Mouse (Mus musculus): ENCODE data around the gene Cavin2. TPM values are rescaled to one million over a fixed set of nuclear protein-coding genes. Genes with fewer than 3 reads are reported as not detected.

Cavin2 gene
- polyA plus RNA-seq, 1 experiment, result 19.0 TPM

DNA sequence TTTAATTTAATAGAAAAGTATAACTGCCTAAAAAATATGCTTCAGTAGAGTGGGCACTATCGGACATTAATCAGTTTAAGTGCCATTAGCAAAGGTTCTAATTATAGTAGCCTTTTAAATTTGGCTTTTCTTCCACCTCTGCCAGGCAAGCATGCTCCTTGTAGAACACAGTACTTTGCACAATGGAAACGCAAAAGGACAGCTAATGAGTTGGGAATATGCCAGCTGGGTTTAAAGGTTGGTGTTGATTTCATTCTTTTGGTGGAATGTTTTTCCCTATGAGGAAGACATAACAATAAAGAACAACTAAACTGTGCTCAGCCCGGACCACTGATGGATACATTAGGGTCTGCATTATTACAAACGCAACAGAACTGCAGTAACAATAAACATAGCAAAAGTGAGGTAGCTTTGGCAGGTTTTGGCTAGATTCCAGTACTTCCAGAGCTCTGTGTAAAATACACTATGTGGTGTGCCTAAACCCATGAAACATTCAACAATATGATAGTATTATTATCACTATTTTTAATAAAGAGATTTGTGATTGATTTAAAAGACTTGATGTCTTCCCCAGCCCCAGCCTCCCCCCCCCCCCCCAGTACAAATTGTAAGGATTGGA, 16.2 kb upstream of the Cavin2 start:
- Histone ChIP-seq H3K4me1 (ENCODE audit: control insufficient read depth, insufficient read depth, insufficient read length) (no peaks in the 10 kb centered on the region), H3K36me3 (ENCODE audit: control insufficient read depth, insufficient read depth, low read length) (no peaks in the 10 kb centered on the region), H3K27ac (ENCODE audit: insufficient read depth, low read length) (no peak overlapping the region), H3K27me3 (ENCODE audit: control insufficient read depth, insufficient read depth, low read length) (no peaks in the 10 kb centered on the region), H3K4me3 (ENCODE audit: extremely low read depth, insufficient read depth, insufficient read length) (no peak overlapping the region)
- WGBS, result 85% methylated on average over 4 of the region's 4 CpGs
- TF ChIP-seq CTCF (IDR thresholded peaks at IDR 0.05; ENCODE audit: extremely low read depth, insufficient read depth, insufficient read length, insufficient replicate concordance) (no peak), POLR2A (IDR thresholded peaks at IDR 0.05; ENCODE audit: low read depth, low read length) (no peak)
- no peak for DNase-seq (ENCODE audit: low read depth in 1 of 2, low spot score in 2 of 2)

DNA sequence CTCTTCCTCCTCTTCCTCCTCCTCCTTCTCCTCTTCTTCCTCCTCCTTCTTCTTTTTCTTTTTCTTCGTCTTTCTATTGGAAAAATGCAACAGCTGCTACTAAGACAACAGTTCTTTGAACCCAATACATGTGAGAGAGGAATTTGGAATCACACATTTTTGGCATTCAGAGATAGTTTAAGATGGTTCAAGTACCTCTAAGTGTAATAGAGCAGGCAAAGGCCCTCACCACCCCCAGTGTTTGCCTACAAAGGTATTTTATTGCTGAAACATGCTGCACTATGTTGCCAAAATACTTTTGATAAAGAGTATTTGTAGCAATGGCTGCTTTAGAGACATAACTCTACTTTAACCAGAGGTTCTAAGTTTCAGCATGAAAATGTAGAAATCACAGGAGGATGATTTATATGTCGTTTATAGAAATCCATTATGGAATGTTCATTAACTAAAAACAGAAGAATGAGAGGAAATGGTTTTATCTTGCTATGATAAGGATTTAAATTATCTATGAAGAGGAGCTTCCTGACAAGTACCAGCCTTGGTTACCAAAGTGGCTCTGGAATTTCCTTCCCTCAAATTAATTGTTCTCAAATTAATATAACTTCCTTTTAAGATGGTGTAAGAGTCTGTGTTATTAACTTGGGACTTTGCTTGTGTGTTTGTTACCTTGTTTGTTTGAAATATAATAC, 10.9 kb upstream of the Cavin2 start:
- TF ChIP-seq CTCF (IDR thresholded peaks at IDR 0.05; ENCODE audit: extremely low read depth, insufficient read depth, insufficient read length, insufficient replicate concordance), result no peak
- TF ChIP-seq POLR2A (IDR thresholded peaks at IDR 0.05; ENCODE audit: low read depth, low read length), result no peak
- no peaks in the 10 kb centered on the region for H3K27me3 ChIP-seq (ENCODE audit: control insufficient read depth, insufficient read depth, low read length)
- H3K27ac ChIP-seq (ENCODE audit: insufficient read depth, low read length), result no peak overlapping the region
- H3K4me1 ChIP-seq (ENCODE audit: control insufficient read depth, insufficient read depth, insufficient read length), result no peaks in the 10 kb centered on the region
- DNase-seq (ENCODE audit: low read depth in 1 of 2, low spot score in 2 of 2), result no peak
- no peak overlapping the region for H3K4me3 ChIP-seq (ENCODE audit: extremely low read depth, insufficient read depth, insufficient read length)
- no peaks in the 10 kb centered on the region for H3K36me3 ChIP-seq (ENCODE audit: control insufficient read depth, insufficient read depth, low read length)
- 61% methylated on average over 2 of the region's 2 CpGs for WGBS

DNA sequence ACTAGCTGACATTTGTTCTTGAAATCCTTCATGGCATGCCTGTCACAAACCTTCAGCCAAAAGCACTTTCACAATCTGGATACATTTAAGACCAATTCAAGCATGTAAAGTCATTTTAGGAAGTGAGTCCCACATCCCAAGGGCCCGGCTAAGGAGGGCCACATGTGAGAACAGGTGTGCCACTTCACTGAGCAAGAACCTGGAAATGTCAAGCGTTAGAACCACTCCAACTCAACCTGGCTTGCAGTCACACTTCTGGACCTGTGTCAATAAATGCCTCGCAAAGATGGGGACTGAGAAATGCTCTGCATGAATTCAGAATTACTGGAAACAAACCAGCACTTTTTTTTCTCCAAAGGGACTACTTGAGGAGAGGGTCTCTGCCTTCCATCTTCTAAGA, 725 bp upstream of the Cavin2 start:
- no peak for TF ChIP-seq POLR2A (IDR thresholded peaks at IDR 0.05; ENCODE audit: low read depth, low read length)
- TF ChIP-seq CTCF (IDR thresholded peaks at IDR 0.05; ENCODE audit: extremely low read depth, insufficient read depth, insufficient read length, insufficient replicate concordance), result no peak
- no peaks in the 10 kb centered on the region for H3K27me3 ChIP-seq (ENCODE audit: control insufficient read depth, insufficient read depth, low read length)
- no peak overlapping the region for H3K4me3 ChIP-seq (ENCODE audit: extremely low read depth, insufficient read depth, insufficient read length)
- WGBS, result 76% methylated on average over 3 of the region's 3 CpGs
- no peak overlapping the region for H3K27ac ChIP-seq (ENCODE audit: insufficient read depth, low read length)
- no peak for DNase-seq (ENCODE audit: low read depth in 1 of 2, low spot score in 2 of 2)
- no peaks in the 10 kb centered on the region for H3K4me1 ChIP-seq (ENCODE audit: control insufficient read depth, insufficient read depth, insufficient read length)
- H3K36me3 ChIP-seq (ENCODE audit: control insufficient read depth, insufficient read depth, low read length), result no peaks in the 10 kb centered on the region

DNA sequence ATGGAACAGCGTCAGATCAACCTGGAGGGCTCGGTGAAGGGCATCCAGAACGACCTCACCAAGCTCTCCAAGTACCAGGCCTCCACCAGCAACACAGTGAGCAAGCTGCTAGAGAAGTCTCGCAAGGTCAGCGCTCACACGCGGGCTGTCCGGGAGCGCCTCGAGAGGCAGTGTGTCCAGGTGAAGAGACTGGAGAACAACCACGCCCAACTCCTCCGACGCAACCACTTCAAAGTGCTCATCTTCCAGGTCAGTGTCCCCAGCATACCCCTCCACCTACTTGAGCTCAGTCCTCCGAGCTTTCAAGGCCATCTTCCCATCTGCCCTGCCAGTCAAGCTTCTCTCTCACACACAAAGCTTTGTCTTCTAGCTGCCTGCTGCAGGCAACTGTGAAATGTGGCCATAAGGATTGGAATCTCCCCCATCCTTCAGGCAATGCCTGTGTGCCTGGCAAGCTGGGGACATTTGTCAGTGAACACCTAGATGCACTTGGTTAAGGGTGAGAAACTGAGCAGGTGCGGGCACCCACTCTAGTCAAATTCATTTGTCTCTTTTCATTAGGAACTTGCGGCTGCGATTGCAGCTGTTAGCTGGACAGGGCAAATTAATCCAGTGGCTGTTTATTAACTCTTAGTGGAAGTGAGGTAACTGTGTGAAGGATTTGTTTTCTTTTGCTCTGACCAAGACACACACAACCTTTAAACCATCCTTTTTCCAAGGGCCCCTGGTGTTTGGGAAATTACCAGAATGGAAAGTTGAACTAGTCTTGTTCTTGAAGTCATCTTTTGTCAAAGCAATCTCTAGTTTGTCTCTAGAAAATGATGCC, 907 bp downstream of the Cavin2 start:
- Histone ChIP-seq H3K36me3 (ENCODE audit: control insufficient read depth, insufficient read depth, low read length) (no peaks in the 10 kb centered on the region), H3K4me1 (ENCODE audit: control insufficient read depth, insufficient read depth, insufficient read length) (no peaks in the 10 kb centered on the region), H3K4me3 (ENCODE audit: extremely low read depth, insufficient read depth, insufficient read length) (peak overlapping the region; percentile 29; the same call in 1 of the 2 replicates), H3K27ac (ENCODE audit: insufficient read depth, low read length) (peak overlapping the region; percentile 63; the same call in 1 of the 2 replicates), H3K27me3 (ENCODE audit: control insufficient read depth, insufficient read depth, low read length) (no peaks in the 10 kb centered on the region)
- DNase-seq (ENCODE audit: low read depth in 1 of 2, low spot score in 2 of 2), result no peak
- WGBS, result 88% methylated on average over 17 of the region's 17 CpGs
- no peak for TF ChIP-seq CTCF (IDR thresholded peaks at IDR 0.05; ENCODE audit: extremely low read depth, insufficient read depth, insufficient read length, insufficient replicate concordance)

DNA sequence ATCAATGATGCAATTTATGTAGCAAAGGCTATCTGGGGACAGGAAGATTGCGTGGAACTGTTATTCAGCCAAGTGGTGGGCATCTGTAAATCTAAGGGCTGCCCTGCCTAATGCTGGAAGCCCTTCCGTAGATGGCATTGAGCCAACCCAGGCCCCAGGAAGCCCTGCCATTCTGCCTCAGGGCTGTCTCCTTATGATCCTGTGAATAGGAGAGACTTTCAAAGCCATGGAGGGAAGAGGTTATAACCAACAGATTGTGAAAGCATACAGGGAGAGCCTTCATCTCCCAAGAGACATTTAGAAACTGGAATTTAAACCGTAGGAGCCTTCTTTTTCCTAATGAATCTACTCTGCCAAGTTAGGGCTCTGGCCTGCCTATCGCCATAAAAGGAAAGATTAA, 1.7 kb downstream of the Cavin2 start:
- no peaks in the 10 kb centered on the region for H3K36me3 ChIP-seq (ENCODE audit: control insufficient read depth, insufficient read depth, low read length)
- H3K27ac ChIP-seq (ENCODE audit: insufficient read depth, low read length), result no peak overlapping the region
- no peak for DNase-seq (ENCODE audit: low read depth in 1 of 2, low spot score in 2 of 2)
- no peak overlapping the region for H3K4me3 ChIP-seq (ENCODE audit: extremely low read depth, insufficient read depth, insufficient read length)
- 84% methylated on average over 4 of the region's 4 CpGs for WGBS
- no peaks in the 10 kb centered on the region for H3K27me3 ChIP-seq (ENCODE audit: control insufficient read depth, insufficient read depth, low read length)
- TF ChIP-seq CTCF (IDR thresholded peaks at IDR 0.05; ENCODE audit: extremely low read depth, insufficient read depth, insufficient read length, insufficient replicate concordance) (no peak), POLR2A (IDR thresholded peaks at IDR 0.05; ENCODE audit: low read depth, low read length) (no peak)
- H3K4me1 ChIP-seq (ENCODE audit: control insufficient read depth, insufficient read depth, insufficient read length), result no peaks in the 10 kb centered on the region

DNA sequence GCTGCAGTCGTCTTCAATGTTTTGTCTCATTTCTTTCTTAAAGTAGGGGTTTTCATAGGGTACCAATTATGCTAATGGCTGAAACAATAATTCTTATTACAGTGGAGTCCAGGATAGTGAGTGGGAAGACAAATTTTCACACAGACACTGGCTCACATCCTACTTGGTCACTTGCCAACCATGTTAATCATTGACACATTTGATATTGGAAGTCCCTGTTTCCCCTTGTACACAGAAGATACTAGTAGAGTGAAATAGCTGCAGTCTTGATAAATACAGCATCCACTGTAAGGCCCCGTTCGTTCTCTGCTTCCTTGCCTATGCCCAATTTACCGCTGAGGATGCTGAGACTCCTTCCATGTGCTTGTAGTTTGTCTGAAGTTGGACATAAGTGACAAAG, 3.4 kb downstream of the Cavin2 start:
- Histone ChIP-seq H3K36me3 (ENCODE audit: control insufficient read depth, insufficient read depth, low read length) (no peaks in the 10 kb centered on the region), H3K4me1 (ENCODE audit: control insufficient read depth, insufficient read depth, insufficient read length) (no peaks in the 10 kb centered on the region), H3K27me3 (ENCODE audit: control insufficient read depth, insufficient read depth, low read length) (no peaks in the 10 kb centered on the region), H3K27ac (ENCODE audit: insufficient read depth, low read length) (no peak overlapping the region), H3K4me3 (ENCODE audit: extremely low read depth, insufficient read depth, insufficient read length) (0 out of 2 replicates have a peak overlapping the region, but pooled peaks have one; percentile 3)
- no peak for DNase-seq (ENCODE audit: low read depth in 1 of 2, low spot score in 2 of 2)
- TF ChIP-seq CTCF (IDR thresholded peaks at IDR 0.05; ENCODE audit: extremely low read depth, insufficient read depth, insufficient read length, insufficient replicate concordance) (no peak), POLR2A (IDR thresholded peaks at IDR 0.05; ENCODE audit: low read depth, low read length) (no peak)
- 91% methylated on average over 4 of the region's 4 CpGs for WGBS

Data from spleen, adult 2 months (tissue).